Mouse (Mus musculus): Measurements from ENCODE around the gene Col4a1.
A peak's percentile ranks its signal among the peaks of the same experiment; 100 is the strongest.

Col4a1 gene

GRCm38 (mm10) chr8:11227421-11227820 is 85.2 kb downstream of the Col4a1 start:
- no peak for DNase-seq (ENCODE audit: low spot score)

GRCm38 (mm10) chr8:11225577-11226434 is 86.8 kb downstream of the Col4a1 start:
- no peak for DNase-seq (ENCODE audit: low spot score)

DNA sequence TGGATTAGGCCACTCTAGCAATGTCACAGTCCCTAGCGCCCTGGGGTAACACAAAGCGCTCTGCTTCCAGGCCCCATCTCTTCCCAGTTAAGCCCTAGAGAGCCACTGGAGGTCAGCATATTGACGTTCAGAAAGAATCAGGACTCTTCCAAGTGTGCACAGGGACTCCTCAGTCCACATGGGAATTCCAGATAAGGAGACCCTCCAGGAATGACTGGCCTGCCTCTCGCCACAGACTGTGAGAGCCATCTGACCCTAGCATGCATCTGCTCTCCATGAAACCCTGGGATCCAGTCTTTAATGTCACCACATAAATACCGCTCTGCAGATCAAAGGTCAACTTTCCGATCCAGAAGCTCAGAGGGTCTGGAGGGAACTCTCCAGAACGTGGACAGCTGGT is 88.4 kb downstream of the Col4a1 start:
- no peak for DNase-seq (ENCODE audit: low spot score)

- no peak for DNase-seq (ENCODE audit: low spot score)
Observed at GRCm38 (mm10) chr8:11221353-11221752, 91.3 kb downstream of the Col4a1 start.

DNA sequence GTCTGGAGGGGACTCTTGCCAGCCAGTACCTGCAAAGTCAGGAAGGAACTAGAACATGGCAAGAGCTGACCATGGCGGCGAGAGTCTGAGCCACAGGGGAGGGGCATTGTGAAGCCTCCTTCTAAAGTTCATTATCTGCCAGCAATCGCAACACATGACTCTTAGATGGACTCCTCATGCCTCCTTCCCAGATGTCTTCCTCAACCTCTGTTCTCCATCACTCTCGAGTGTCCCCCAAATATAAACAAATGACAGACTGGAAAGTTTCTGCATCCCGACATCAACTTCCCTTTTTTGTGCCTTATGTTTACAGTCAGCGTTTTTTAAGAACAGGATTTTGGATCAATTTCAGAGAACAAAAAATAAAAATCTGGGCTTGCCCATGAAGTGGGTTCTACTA is 93.3 kb downstream of the Col4a1 start:
- DNase-seq (ENCODE audit: low spot score): no peak

DNA sequence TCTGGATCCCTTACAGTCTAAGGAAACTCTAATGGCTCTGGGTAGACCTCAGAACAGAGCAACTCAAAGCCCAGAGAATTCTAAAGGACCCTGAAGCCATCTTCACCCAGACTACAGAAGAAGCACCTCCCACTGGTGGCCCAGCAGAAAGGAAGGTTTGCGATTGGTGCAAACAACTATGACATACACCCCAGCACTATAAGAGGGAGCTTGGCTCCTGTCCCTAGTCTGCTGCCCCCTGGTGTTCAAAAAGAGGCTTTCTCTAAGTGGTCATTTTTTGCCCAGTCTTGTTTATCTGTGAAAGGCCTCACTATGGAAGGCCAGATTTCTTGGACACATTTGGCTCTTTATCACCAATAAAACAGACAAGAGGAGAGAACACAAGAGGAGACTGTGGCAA is 97.4 kb downstream of the Col4a1 start:
- DNase-seq (ENCODE audit: low spot score): no peak

DNA sequence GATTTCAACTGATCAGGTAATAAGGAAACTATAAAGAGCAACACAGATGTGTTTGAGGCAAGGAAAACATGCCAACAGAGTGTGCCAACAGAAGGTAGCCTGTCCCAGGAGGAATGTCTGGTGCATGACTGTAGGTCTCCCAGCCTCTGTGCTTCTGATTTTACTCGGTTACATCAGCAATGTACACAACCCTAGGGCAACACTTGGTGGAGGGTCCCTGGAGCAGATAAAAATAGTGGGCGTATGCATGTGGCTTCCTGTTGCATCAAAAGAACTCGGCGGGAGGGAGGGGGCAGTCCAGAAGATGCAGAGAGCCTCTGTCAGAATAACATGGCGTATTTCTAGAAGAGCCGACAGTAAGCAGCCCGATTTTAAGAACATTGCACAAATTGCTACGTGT is 106.1 kb downstream of the Col4a1 start:
- no peak for DNase-seq (ENCODE audit: low spot score)

GRCm38 (mm10) chr8:11205532-11205931 is 107.1 kb downstream of the Col4a1 start:
- DNase-seq (ENCODE audit: low spot score): no peak

DNA sequence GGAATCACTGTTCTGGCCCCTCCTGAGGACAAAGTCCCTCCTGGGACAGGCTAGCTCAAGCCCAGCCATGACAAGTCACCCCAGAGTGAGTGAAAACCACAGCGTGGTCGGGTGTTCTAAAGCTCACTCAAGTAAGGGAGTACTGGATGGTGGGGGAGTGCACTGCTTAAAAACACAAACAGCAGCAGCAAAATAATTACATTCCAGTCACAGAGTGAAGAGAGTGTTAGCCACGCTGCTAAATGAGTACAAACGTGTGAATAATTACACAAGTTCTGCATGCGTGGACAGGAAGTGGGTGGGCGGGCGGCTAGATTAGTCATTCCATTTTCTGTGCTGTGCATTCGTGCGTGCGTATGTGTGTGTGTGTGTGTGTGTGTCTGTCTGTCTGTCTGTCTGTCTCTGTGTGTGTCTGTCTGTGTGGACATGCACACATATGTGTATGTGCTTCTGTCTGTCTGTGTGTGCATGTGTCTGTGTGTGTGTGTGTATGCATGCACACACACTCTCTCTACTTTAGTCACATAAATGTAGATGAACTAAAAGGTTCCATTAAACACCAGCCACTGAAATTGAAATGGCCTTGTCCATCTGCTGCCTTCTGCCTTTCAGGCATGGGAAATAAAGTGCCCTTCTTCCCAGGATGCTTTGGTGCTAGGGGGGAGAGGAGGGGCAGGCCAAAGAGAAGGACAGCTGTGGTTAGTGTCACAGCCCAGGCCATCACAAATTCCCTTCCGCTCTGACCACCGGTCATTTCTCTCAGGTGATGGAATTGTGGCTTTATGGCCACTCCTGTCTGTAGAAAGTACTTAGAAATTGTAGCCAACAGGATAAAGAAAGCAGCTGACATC is 109.1 kb downstream of the Col4a1 start:
- DNase-seq (ENCODE audit: low spot score): no peak

DNA sequence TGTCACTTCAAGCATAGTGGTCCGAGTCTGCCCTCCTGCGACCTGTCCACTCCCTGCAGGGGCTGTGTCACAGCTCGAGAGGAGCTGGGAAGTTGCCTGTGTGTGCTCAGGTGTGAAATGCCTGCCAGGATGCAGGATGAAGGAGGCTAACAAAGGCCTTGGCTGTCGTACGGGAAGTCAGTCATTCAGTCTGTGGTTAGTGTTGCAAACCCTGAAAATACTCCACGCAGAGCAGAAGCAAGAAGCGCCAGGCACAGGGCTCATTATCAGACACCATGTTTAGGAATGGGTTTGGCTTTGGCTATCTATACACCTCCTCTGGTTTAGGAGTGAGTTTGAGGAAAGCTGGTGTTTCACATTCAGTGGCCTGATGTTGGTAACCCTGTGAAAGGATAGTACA is 114.0 kb downstream of the Col4a1 start:
- no peak for DNase-seq (ENCODE audit: low spot score)

- DNase-seq (ENCODE audit: low spot score): no peak
Observed at GRCm38 (mm10) chr8:11197988-11198387, 114.6 kb downstream of the Col4a1 start.

DNA sequence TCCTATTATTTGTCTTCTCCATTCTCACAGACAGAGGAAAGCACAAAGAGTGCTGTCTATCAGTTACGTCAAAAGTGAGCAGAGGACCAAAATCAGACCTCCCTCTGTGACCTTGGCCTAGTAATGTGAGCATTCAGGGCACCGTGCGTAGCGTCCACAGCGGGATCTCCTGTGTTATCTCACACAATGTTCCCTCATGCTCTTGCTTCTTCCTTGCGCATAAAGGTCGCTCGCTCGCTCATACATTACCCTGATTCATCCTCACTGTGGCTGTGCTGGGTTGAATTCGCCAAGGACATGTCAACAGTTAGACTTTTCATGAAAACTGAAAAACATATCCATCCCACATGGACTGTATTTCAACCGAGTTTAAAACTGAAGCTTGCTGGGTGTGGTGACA is 115.4 kb downstream of the Col4a1 start:
- no peak for DNase-seq (ENCODE audit: low spot score)

- DNase-seq (ENCODE audit: low spot score): no peak
Observed at GRCm38 (mm10) chr8:11192719-11193324, 119.8 kb downstream of the Col4a1 start.

DNA sequence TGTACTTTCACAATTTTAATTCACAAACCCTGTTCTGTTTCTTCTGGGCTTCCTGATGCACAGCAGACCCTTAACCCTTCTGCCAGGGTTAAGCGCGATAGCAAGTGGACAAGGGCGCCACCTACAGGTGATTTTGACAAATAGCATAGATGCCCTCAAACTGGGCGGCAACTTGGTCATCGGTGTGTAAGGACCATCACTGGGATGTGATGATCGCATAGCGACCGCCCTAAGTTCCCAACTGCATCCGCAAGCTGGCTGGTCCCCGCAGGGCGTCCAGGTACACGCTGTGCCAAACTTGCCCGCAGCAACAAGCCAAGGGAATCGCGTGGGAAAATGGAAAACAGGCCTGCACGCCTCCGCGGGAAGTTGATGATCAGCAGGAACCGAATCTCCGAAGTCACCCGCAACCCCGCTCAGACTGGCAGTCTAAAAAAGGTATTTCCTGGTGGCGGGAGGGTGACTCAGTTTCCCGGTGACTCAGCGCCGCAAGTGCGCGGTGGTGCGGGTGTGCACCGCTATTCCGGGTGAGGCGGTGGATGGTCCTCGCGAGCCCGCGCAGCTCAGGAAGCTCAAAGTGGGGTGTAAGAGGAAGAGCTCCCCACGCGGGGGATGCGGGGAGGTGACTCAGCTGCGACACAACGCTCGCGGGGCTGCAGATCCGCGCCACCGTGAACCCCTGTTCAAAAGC is 124.9 kb downstream of the Col4a1 start:
- DNase-seq (ENCODE audit: low spot score): peak; percentile 50

DNA sequence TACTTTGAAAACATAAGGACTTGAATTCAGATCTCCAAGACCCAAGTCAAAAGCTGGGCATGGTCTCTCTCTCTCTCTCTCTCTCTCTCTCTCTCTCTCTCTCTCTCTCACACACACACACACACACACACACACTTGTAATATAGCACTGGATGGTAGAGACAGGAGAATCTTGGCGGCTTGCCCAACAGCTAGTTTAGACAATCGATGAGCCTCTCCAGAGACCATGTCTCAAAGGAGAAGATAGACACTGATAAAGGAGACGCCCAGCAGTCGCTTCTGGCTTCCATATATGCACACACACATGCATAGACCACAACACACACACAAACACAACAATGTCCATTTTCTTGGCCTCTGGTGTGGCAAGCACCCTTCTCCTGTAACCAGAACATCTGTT is 126.2 kb downstream of the Col4a1 start:
- no peak for DNase-seq (ENCODE audit: low spot score)

GRCm38 (mm10) chr8:11185672-11186071 is 127.0 kb downstream of the Col4a1 start:
- DNase-seq (ENCODE audit: low spot score): no peak

DNA sequence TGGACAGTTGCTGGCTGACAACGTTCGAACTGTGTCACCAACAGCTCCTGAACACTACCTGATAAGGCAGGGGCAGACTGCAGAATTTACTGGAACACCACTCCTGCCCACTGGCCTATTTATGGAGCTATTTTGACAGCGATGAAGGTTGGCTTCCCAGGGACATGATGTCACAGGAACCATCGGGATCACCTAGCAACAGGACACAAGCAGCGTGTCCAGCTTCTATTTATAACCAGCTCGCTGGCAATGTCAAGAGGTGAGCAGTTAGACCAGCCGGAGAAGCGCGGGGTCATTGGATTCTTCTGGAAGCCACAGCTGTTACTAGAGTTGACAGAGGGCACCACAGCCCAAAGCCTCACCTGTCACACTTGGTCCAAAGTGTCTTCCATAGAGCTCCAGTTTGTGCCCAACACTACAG is 129.0 kb downstream of the Col4a1 start:
- no peak for DNase-seq (ENCODE audit: low spot score)

GRCm38 (mm10) chr8:11182606-11183005 is 130.0 kb downstream of the Col4a1 start:
- no peak for DNase-seq (ENCODE audit: low spot score)

GRCm38 (mm10) chr8:11182148-11182484 is 130.5 kb downstream of the Col4a1 start:
- no peak for DNase-seq (ENCODE audit: low spot score)

- DNase-seq (ENCODE audit: low spot score): no peak
Observed at GRCm38 (mm10) chr8:11181420-11182147, 131.0 kb downstream of the Col4a1 start.

- DNase-seq (ENCODE audit: low spot score): no peak
Observed at GRCm38 (mm10) chr8:11179869-11180268, 132.8 kb downstream of the Col4a1 start.

GRCm38 (mm10) chr8:11176393-11176792 is 136.2 kb downstream of the Col4a1 start:
- DNase-seq (ENCODE audit: low spot score): no peak

Data from ovary, postnatal 36 days (tissue).